Mouse (Mus musculus): ENCODE data around the gene Ecm1.

DNA sequence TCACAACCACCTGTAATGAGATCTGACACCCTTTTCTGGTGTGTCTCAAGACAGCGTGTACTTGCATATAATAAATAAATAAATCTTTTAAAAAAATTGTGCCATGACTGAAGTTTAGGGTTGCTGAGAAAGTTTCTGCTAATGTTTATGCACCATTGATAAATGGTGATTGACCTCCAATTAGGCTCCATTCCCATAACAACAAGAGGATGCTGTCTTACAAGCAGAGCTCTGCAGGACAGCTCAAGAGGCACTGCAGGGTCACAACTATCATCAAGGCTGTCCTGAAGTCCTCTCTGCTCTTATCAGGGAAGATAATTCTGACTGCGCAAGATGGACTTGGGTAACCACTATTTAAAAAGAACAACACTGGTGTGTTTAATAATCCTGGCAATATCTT, 21.2 kb downstream of the Ecm1 start:
- TF ChIP-seq CTCF (IDR thresholded peaks at IDR 0.05; ENCODE audit: low read depth) (no peak), EP300 (IDR thresholded peaks at IDR 0.05; ENCODE audit: low read depth) (no peak)

Measured in liver, postnatal 0 days (tissue).